Mouse (Mus musculus) megakaryocyte-erythroid progenitor cell, adult 5-6 weeks (primary cell): ENCODE measurements at regions not wholly inside any gene's neighbourhood (a gene's known extent, or its start where the extent isn't known, plus 50 kb on each side); places are given as distances from the start of the nearest gene placed in this dataset.

Source experiments
- ATAC-seq: replicated peaks from 2 replicates; pipeline ENCODE4 v1.8.0; 2016; ENCODE audit warnings: mild to moderate bottlenecking, inconsistent platforms; ENCODE audit not compliant: severe bottlenecking, poor library complexity, low FRiP score, low TSS enrichment

- no peak for ATAC-seq
Measured at GRCm38 (mm10) chr14:62027751-62028279, 264.6 kb upstream of the Rnaseh2b start.

DNA sequence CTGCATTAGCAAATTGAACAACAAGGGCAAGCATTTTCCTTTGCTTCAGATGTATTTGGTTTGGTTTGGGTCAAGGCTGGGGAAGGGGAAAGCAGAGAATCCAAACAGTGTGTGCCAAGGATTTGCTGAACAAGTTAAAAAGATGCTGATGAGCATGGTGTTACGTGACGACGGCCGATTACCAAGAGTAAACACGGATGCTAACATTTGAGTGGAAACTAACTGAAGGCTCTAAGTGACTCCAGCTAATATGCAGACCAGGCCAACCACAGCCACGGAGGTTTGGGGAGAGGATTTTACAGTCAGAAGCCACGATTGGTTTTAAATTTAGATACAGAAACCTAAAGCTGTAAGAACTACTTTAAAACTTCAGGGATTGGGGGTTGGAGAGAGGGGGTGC is 262.3 kb upstream of the Rnaseh2b start:
- no peak for ATAC-seq

DNA sequence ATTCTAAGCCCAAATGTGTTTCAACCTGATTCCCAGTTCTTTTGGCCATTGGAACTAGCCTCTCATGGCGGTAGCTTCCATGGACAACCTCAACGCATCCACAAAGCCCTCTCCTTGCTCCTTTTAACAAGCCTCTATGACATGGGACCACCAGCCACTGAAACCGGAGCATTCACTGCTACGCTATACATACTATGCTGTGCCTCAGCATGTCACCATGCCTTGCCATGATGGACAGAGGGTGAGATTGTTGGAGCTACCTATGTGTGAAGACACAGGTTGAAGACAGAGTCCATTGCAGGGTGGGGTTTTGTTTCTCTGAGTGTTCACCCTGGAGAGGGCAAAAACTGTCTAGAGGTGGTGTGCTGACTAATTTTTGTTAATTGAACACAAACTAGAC is 258.7 kb upstream of the Rnaseh2b start:
- ATAC-seq: no peak

- ATAC-seq: no peak
Measured at GRCm38 (mm10) chr14:62034664-62035063, 257.7 kb upstream of the Rnaseh2b start.

DNA sequence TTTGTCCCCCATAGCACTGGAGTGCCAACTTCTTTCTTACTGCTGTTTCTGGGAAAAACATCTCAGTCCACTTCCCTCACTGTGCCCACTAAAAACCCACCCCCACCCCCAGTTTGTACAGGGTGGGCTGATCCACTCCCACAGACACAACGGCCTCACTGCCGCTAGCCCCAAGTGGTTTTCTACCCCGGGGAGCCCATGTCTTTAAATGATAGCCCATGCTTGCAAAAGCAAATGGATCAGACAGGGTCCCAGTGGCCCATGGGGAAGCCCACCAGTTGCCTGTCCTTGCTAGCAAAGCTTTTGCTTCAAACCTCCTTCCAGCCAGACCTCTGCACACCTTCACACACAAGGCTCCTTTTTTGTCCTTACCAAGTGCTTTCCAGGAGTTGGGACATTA is 257.0 kb upstream of the Rnaseh2b start:
- no peak for ATAC-seq

GRCm38 (mm10) chr14:62037514-62037913 is 254.9 kb upstream of the Rnaseh2b start:
- no peak for ATAC-seq

DNA sequence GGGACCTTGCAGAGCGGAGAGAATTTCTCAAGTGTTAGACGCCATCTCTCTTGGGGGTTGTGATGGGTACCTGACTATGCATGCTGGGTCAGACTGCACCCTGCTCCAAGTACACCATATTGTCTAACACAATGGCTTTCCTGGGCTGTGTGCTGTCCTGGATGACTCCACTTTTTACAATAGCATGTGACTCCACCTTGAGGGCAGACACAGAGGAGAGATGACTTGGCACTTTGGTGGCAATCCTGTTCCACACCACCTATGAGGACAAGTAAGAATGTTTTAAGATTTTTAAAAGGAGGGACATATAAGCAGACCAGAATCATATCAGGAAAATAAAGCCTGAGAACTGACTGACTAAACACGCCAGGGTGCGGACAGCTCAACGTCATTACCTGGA is 254.5 kb upstream of the Rnaseh2b start:
- ATAC-seq: no peak

DNA sequence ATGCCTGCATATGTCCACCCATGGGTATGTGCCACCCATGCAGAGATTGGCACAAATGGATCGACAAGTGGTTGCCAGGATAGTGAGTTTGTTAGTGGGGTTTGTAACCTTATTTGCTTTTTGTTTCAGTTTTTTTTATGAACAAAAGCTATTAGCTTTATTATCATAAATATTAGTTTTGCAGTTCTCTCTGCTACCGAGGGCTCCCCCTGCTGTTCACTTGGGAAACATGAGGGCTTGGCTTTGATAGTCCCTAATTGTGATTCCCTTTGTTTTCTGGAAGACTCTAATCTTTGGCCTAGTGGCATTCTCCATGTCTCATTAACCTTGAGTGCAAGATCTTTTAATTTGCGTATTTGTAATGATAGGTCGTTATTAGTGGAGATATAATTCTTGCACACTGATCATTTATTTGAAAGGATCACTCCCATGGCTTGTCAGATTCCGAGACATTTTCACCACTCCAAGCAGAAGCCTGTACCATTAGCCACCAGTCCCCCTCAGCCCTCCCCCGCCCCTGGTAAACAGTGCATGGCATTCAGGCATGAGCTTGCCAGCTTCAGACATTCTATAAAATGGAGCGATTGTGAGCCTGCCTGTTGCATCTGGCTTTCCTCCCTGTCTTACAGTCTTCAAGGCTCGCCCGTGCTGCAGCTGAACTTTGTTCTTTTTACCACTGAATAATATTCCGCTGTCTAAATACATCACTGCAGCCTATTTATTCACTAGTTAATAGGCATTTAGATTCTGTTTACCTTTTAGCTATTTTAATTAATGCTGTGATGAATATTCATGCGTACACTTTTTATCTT is 249.9 kb upstream of the Rnaseh2b start:
- no peak for ATAC-seq

DNA sequence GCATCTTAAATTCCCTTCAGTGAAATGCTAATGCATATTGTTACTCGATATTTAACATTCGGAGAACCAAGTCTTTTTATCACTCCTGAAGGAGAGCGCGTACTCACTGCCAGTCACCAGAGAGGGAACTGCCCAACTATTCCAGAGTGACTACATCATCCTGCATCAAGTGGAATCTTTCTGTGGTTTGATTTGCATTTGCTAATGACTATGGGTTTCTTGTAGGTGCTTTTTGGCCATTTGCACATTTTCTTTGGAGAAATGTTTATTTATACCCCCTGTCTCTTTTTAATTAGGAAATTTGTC is 249.3 kb upstream of the Rnaseh2b start:
- ATAC-seq: no peak

DNA sequence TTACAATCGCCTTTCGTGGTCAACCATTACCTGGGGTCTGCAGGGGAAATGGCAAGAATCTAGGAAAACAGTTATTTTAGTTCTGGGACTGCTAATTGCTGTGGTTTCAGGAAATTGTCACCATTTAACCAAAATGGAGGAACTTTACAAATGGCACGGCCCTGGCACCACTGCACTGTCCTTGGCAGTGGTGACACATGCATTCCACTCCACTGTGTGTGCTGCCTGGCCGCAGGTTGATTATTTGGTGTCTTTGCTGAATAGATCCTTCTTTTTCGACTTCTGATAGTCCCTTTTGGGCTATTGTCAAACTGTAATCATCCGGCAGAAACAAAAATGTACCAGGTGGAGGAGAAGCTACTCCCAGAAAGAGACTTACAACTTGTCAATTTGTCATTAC is 241.4 kb upstream of the Rnaseh2b start:
- no peak for ATAC-seq

GRCm38 (mm10) chr14:62051923-62052322 is 240.5 kb upstream of the Rnaseh2b start:
- ATAC-seq: no peak

DNA sequence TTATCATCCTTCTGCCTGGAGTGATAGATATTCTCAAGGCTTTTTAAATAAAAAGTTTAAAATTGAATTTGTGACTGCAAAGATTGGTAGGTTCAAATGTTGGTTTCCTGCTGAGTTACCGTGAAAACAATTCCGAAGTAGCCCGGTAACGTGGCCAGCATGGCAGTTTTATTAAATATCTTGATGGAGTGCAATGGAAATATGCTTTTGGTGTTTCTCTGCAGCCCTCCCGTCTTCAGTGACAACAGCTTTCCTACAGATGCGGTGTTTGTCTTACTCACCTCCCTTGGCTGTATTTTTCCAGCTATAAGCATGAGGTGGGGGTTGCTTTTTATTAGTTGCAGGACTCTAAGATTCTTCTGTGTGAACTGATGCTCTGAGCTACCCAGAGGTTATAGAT is 239.4 kb upstream of the Rnaseh2b start:
- no peak for ATAC-seq

DNA sequence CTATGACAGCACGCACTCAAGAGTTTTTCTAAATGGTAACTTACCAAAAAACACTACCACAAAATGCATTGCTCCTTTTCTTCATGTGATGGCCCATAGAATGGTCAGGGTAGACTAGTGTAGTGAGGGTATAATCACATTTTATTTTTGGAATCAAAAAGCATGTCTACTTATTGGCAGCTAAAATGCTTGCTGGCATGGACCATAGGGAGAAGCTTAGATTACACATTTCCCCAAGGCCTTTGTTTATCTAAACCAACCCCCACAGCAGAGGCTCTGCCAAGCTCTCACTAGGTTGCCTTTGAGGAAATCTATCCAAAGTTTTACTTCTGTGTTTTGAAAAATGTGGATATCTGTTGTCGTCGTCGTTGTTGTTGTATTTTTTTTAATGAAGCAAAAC is 235.3 kb upstream of the Rnaseh2b start:
- no peak for ATAC-seq

- no peak for ATAC-seq
Measured at GRCm38 (mm10) chr14:62058100-62058499, 234.3 kb upstream of the Rnaseh2b start.

DNA sequence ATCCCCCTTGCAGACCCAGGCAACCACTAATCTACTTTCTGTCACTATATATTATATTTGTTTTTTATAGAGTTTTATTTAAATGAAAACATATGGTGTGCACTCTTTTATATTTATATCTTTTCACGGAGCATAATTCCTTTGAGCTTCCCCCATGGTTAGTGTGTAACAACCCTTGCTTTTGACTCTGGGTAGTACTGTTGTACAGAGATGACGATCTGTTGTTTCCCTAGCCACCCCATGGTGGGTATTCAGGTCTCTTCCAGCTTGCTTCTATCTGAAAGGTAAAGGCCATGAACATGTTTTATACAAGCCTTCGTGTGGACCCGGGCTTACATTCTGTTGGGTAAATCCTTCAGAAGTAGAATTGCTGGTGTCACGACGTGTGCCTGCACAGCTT is 221.2 kb upstream of the Rnaseh2b start:
- ATAC-seq: no peak

DNA sequence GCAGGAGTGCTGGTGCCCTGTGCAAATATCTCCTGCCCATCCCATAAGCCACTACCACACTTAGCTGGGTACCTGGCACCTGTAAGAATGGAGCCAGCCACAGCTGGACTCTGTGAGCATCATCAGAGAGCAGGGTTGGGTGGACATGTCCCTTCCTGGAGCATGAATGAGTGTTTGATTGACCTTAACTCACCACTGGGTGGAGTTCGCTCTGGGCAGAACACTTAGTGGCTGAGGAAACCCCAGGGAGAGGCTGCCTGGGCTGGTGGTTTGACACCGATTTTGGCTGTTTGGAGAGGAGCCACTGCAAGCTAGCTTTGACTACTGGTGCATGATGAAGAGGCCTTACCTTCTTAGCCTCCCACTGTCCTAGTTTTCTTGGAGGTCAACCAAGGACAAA is 208.3 kb upstream of the Rnaseh2b start:
- no peak for ATAC-seq

GRCm38 (mm10) chr14:62088174-62088573 is 204.2 kb upstream of the Rnaseh2b start:
- ATAC-seq: no peak

DNA sequence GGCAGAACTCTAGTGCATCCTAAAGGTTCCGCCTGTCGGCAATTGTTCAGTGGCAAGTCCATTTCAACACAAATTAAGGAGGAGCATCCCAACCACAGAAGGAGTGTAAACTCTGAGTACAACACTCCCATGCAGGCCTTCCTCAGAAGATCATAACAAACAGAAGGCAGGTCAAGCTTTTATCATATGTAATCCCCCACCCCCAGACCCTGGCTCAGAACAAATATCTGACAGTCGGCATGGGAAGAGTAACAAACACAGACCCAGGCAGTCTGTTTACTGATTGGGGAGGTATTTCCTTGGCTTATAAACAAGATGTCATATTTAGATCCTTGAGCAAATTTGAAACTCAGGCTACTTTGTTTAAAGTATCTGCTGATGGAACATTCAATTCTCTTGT is 174.9 kb upstream of the Rnaseh2b start:
- no peak for ATAC-seq

DNA sequence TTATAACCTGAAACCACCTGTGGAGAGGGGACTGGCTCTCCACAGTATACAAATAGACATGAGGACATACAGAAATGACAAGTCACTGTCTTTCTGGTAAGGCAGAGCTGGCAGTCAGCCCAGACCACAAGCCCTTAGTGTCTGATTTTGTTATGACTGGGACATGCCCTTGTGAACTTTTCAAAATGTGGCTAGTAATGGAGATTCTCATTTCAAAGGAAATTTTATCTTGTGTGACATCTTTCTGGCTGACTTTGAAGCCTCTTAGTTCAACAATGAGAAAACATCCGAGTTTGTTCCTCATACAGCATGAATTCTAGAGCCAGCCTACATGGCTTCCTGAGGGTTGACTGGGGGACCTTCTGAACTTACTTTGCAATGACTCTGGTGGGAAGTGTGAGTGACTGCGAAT is 173.8 kb upstream of the Rnaseh2b start:
- no peak for ATAC-seq

GRCm38 (mm10) chr14:62128918-62129317 is 163.5 kb upstream of the Rnaseh2b start:
- ATAC-seq: no peak

DNA sequence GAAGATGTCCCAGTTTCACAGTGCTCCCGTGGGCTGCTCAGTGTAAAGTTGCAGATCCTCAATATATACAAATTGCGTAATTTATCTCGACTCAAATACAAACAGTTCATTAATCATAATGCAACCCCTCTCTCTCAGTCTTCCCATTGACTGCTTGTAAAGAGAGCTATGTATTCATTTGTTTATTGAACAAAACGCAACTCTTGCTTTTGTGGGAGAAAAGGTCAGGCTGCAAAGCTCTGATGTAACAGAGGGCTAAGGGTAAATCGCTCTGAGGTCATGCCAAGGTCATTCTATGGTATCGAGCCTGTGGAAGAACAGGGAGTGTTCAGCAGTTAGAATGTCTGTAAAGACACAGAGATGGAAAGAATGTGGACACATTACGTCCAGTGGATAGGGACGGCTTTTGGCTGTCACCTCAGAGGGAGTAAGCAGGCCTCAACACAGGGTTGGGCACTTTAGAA is 160.0 kb upstream of the Rnaseh2b start:
- no peak for ATAC-seq

GRCm38 (mm10) chr14:62137981-62138380 is 154.4 kb upstream of the Rnaseh2b start:
- no peak for ATAC-seq
